Mouse (Mus musculus) forebrain, embryonic 10.5 days (tissue): ENCODE measurements around the gene Bcl11b. TPM values are rescaled to one million over a fixed set of nuclear protein-coding genes. Genes with fewer than 3 reads are reported as not detected.

Experiments
- DNase-seq: peaks from one replicate; pipeline ENCODE4 v3.0.0-alpha.2; 2017; ENCODE audit warnings: low spot score; ENCODE audit errors: extremely low spot score
- H3K27ac ChIP-seq: fragments of 300-500 bp; sonication (generic); 2 replicates; pipeline ENCODE4 v1.5.1; 2016; ENCODE audit warnings: mild to moderate bottlenecking
- H3K27me3 ChIP-seq: fragments of 300-500 bp; sonication (generic); 2 replicates; pipeline ENCODE4 v1.6.1; 2016; ENCODE audit warnings: mild to moderate bottlenecking; ENCODE audit not compliant: poor library complexity, severe bottlenecking
- H3K36me3 ChIP-seq: fragments of 300-500 bp; sonication (generic); replicated peaks from 2 replicates; pipeline ENCODE4 v1.6.1; 2016; ENCODE audit warnings: mild to moderate bottlenecking, moderate library complexity
- H3K4me1 ChIP-seq: fragments of 300-500 bp; sonication (generic); 2 replicates; pipeline ENCODE4 v1.6.1; 2016
- H3K4me3 ChIP-seq: fragments of 300-500 bp; sonication (generic); 2 replicates; pipeline ENCODE4 v1.5.1; 2016; ENCODE audit warnings: mild to moderate bottlenecking, moderate library complexity
- H3K9me3 ChIP-seq: fragments of 300-500 bp; sonication (generic); 2 replicates; pipeline ENCODE4 v1.6.1; 2016; ENCODE audit warnings: mild to moderate bottlenecking, moderate library complexity
- WGBS: fragments of 180-500 bp; shearing (Covaris S2); methylation state at CpG from one replicate; pipeline ENCODE4 v1.1.7; 2016; 5-methylcytosine and 5-hydroxymethylcytosine counted together
- polyA plus RNA-seq: library from polyadenylated mRNA; unstranded; fragments of >200 nt; fragmentation: Nextera tagmentation; extraction: Ambion mirVana; gene quantifications from 2 replicates; pipeline ENCODE4 v1.2.1, GENCODE M21; 2016

Bcl11b gene
- polyA plus RNA-seq, 1 experiment from 2014 or later = 5.5 TPM

GRCm38 (mm10) chr12:107975897-107976570 lies 27.4 kb downstream of the Bcl11b start:
- Histone ChIP-seq H3K9me3 (no peaks in the 10 kb centered on the region), H3K27ac (peak overlapping the region; percentile 98), H3K4me1 (peaks cover 100% of the 10 kb centered on the region), H3K4me3 (peak overlapping the region; percentile 53), H3K36me3 (no peaks in the 10 kb centered on the region), H3K27me3 (peaks cover 60% of the 10 kb centered on the region)
- WGBS = 22% methylated on average over 14 of the region's 14 CpGs
- no peak for DNase-seq

- no peak overlapping the region for H3K4me3 ChIP-seq
- no peaks in the 10 kb centered on the region for H3K9me3 ChIP-seq
- no peaks in the 10 kb centered on the region for H3K36me3 ChIP-seq
- DNase-seq = no peak
- WGBS = 66% methylated on average over 10 of the region's 10 CpGs
- peaks cover 99% of the 10 kb centered on the region for H3K4me1 ChIP-seq
- H3K27me3 ChIP-seq = peaks cover 60% of the 10 kb centered on the region
- H3K27ac ChIP-seq = peak overlapping the region; percentile 98; the same call in 1 of the 2 replicates
Observed at GRCm38 (mm10) chr12:107975479-107975896, 27.9 kb downstream of the Bcl11b start.

- WGBS = 41% methylated on average over 11 of the region's 11 CpGs
- peaks cover 99% of the 10 kb centered on the region for H3K4me1 ChIP-seq
- peaks cover 56% of the 10 kb centered on the region for H3K27me3 ChIP-seq
- peak overlapping the region; percentile 79 for H3K27ac ChIP-seq
- DNase-seq = no peak
- H3K9me3 ChIP-seq = no peaks in the 10 kb centered on the region
- 0 out of 2 replicates have a peak, but pooled peaks cover 3% of the 10 kb centered on the region for H3K36me3 ChIP-seq
- H3K4me3 ChIP-seq = no peak overlapping the region
Observed at GRCm38 (mm10) chr12:107974504-107974903, 28.9 kb downstream of the Bcl11b start.

GRCm38 (mm10) chr12:107973556-107974140 lies 29.8 kb downstream of the Bcl11b start:
- Histone ChIP-seq H3K4me1 (peaks cover 99% of the 10 kb centered on the region), H3K27me3 (peaks cover 52% of the 10 kb centered on the region), H3K9me3 (no peaks in the 10 kb centered on the region), H3K36me3 (0 out of 2 replicates have a peak, but pooled peaks cover 3% of the 10 kb centered on the region), H3K4me3 (no peak overlapping the region), H3K27ac (peak overlapping the region; percentile 79)
- 60% methylated on average over 11 of the region's 11 CpGs for WGBS
- DNase-seq = no peak

GRCm38 (mm10) chr12:107971081-107971780 lies 32.2 kb downstream of the Bcl11b start:
- Histone ChIP-seq H3K27ac (peak overlapping the region; percentile 79; the same call in 1 of the 2 replicates), H3K4me1 (peaks cover 97% of the 10 kb centered on the region)
- 75% methylated on average over 12 of the region's 12 CpGs for WGBS

GRCm38 (mm10) chr12:107970637-107971036 lies 32.8 kb downstream of the Bcl11b start:
- Histone ChIP-seq H3K36me3 (peaks cover 9% of the 10 kb centered on the region), H3K4me1 (peaks cover 97% of the 10 kb centered on the region), H3K9me3 (no peaks in the 10 kb centered on the region), H3K27ac (peak overlapping the region; percentile 79; the same call in 1 of the 2 replicates), H3K4me3 (no peak overlapping the region), H3K27me3 (peaks cover 22% of the 10 kb centered on the region)
- DNase-seq = no peak
- WGBS = 54% methylated on average over 12 of the region's 12 CpGs

More at GRCm38 (mm10) chr12:107971081-107971780, 32.2 kb downstream of the Bcl11b start:
- H3K9me3 ChIP-seq = no peaks in the 10 kb centered on the region
- H3K36me3 ChIP-seq = peaks cover 9% of the 10 kb centered on the region
- no peak overlapping the region for H3K4me3 ChIP-seq
- H3K27me3 ChIP-seq = peaks cover 27% of the 10 kb centered on the region
- no peak for DNase-seq

GRCm38 (mm10) chr12:107969841-107970371 lies 33.5 kb downstream of the Bcl11b start:
- no peak for DNase-seq
- Histone ChIP-seq H3K27ac (peak overlapping the region; percentile 77; the same call in 1 of the 2 replicates), H3K36me3 (peaks cover 9% of the 10 kb centered on the region), H3K4me1 (peaks cover 97% of the 10 kb centered on the region), H3K9me3 (no peaks in the 10 kb centered on the region), H3K4me3 (peak overlapping the region; percentile 24; the same call in 1 of the 2 replicates), H3K27me3 (peaks cover 17% of the 10 kb centered on the region; the same call in 1 of the 2 replicates)
- 49% methylated on average over 18 of the region's 18 CpGs for WGBS

- peaks cover 9% of the 10 kb centered on the region for H3K36me3 ChIP-seq
- H3K27me3 ChIP-seq = peaks cover 17% of the 10 kb centered on the region; the same call in 1 of the 2 replicates
- no peak for DNase-seq
- peak overlapping the region; percentile 65; the same call in 1 of the 2 replicates for H3K27ac ChIP-seq
- no peaks in the 10 kb centered on the region for H3K9me3 ChIP-seq
- no peak overlapping the region for H3K4me3 ChIP-seq
- WGBS = 82% methylated on average over 8 of the region's 8 CpGs
- peaks cover 97% of the 10 kb centered on the region for H3K4me1 ChIP-seq
Observed at GRCm38 (mm10) chr12:107969126-107969525, 34.3 kb downstream of the Bcl11b start.

GRCm38 (mm10) chr12:107968331-107968730 lies 35.1 kb downstream of the Bcl11b start:
- Histone ChIP-seq H3K27me3 (peaks cover 15% of the 10 kb centered on the region; the same call in 1 of the 2 replicates), H3K9me3 (no peaks in the 10 kb centered on the region), H3K27ac (no peak overlapping the region), H3K4me1 (peaks cover 97% of the 10 kb centered on the region), H3K4me3 (no peak overlapping the region), H3K36me3 (peaks cover 9% of the 10 kb centered on the region)
- no peak for DNase-seq
- WGBS = 80% methylated on average over 3 of the region's 3 CpGs

GRCm38 (mm10) chr12:107967026-107967425 lies 36.4 kb downstream of the Bcl11b start:
- H3K4me1 ChIP-seq = peaks cover 93% of the 10 kb centered on the region

GRCm38 (mm10) chr12:107965103-107965502 lies 38.3 kb downstream of the Bcl11b start:
- Histone ChIP-seq H3K4me1 (peaks cover 94% of the 10 kb centered on the region), H3K4me3 (no peak overlapping the region), H3K27me3 (no peaks in the 10 kb centered on the region), H3K27ac (peak overlapping the region; percentile 77), H3K36me3 (peaks cover 9% of the 10 kb centered on the region), H3K9me3 (no peaks in the 10 kb centered on the region)
- 62% methylated on average over 12 of the region's 12 CpGs for WGBS
- DNase-seq = no peak

More at GRCm38 (mm10) chr12:107967026-107967425, 36.4 kb downstream of the Bcl11b start:
- H3K4me3 ChIP-seq = no peak overlapping the region
- no peak for DNase-seq
- 0 out of 2 replicates have a peak overlapping the region, but pooled peaks have one; percentile 44 for H3K27ac ChIP-seq
- H3K9me3 ChIP-seq = no peaks in the 10 kb centered on the region
- WGBS = 93% methylated on average over 7 of the region's 7 CpGs
- peaks cover 9% of the 10 kb centered on the region for H3K36me3 ChIP-seq
- H3K27me3 ChIP-seq = peaks cover 2% of the 10 kb centered on the region; the same call in 1 of the 2 replicates

GRCm38 (mm10) chr12:107964396-107965085 lies 38.9 kb downstream of the Bcl11b start:
- no peaks in the 10 kb centered on the region for H3K9me3 ChIP-seq
- H3K4me3 ChIP-seq = no peak overlapping the region
- WGBS = 74% methylated on average over 14 of the region's 14 CpGs
- peaks cover 6% of the 10 kb centered on the region for H3K36me3 ChIP-seq
- no peak for DNase-seq
- H3K4me1 ChIP-seq = peaks cover 94% of the 10 kb centered on the region
- H3K27me3 ChIP-seq = no peaks in the 10 kb centered on the region
- H3K27ac ChIP-seq = peak overlapping the region; percentile 77
